Mouse (Mus musculus): Measurements from ENCODE around the gene Lpp. TPM values are rescaled to one million over a fixed set of nuclear protein-coding genes. Genes with fewer than 3 reads are reported as not detected.
A peak's percentile ranks its signal among the peaks of the same experiment; 100 is the strongest.

Lpp gene
- polyA plus RNA-seq, 1 experiment from 2014 or later, result 63.0 TPM

GRCm38 (mm10) chr16:24875661-24876060 is 482.4 kb downstream of the Lpp start:
- 74% methylated on average over 1 of the region's 1 CpGs for WGBS
- no peaks in the 10 kb centered on the region for H3K9me3 ChIP-seq
- no peak overlapping the region for H3K4me3 ChIP-seq (replicated peaks)
- H3K4me1 ChIP-seq (replicated peaks), result no peaks in the 10 kb centered on the region
- H3K27me3 ChIP-seq (replicated peaks), result no peaks in the 10 kb centered on the region
- no peak overlapping the region for H3K4me2 ChIP-seq (replicated peaks)
- ATAC-seq, result no peak
- no peak overlapping the region for H3K27ac ChIP-seq
- H3K36me3 ChIP-seq, result peaks cover 5% of the 10 kb centered on the region; the same call in 1 of the 2 replicates
- no peak overlapping the region for H3K9ac ChIP-seq

- Histone ChIP-seq H3K4me2 (replicated peaks) (no peak overlapping the region), H3K27ac (no peak overlapping the region; the same call in 1 of the 2 replicates), H3K4me3 (replicated peaks) (no peak overlapping the region), H3K36me3 (no peaks in the 10 kb centered on the region), H3K9me3 (no peaks in the 10 kb centered on the region), H3K9ac (no peak overlapping the region), H3K4me1 (replicated peaks) (no peaks in the 10 kb centered on the region), H3K27me3 (replicated peaks) (no peaks in the 10 kb centered on the region)
- WGBS, result 69% methylated on average over 4 of the region's 4 CpGs
- peak; percentile 64 for ATAC-seq
Measured at GRCm38 (mm10) chr16:24878977-24879376, 485.7 kb downstream of the Lpp start.

GRCm38 (mm10) chr16:24880698-24881097 is 487.4 kb downstream of the Lpp start:
- Histone ChIP-seq H3K36me3 (no peaks in the 10 kb centered on the region), H3K27ac (no peak overlapping the region), H3K4me1 (replicated peaks) (no peaks in the 10 kb centered on the region), H3K9ac (no peak overlapping the region), H3K4me3 (replicated peaks) (no peak overlapping the region), H3K27me3 (replicated peaks) (no peaks in the 10 kb centered on the region), H3K4me2 (replicated peaks) (no peak overlapping the region), H3K9me3 (no peaks in the 10 kb centered on the region)
- 70% methylated on average over 8 of the region's 8 CpGs for WGBS
- no peak for ATAC-seq

GRCm38 (mm10) chr16:24881981-24882775 is 488.9 kb downstream of the Lpp start:
- H3K9me3 ChIP-seq, result no peaks in the 10 kb centered on the region
- peak; percentile 89 for ATAC-seq
- H3K27ac ChIP-seq, result no peak overlapping the region
- no peak overlapping the region for H3K9ac ChIP-seq
- 61% methylated on average over 3 of the region's 3 CpGs for WGBS
- H3K4me1 ChIP-seq (replicated peaks), result no peaks in the 10 kb centered on the region
- no peak overlapping the region for H3K4me3 ChIP-seq (replicated peaks)
- H3K4me2 ChIP-seq (replicated peaks), result no peak overlapping the region
- no peaks in the 10 kb centered on the region for H3K36me3 ChIP-seq
- H3K27me3 ChIP-seq (replicated peaks), result no peaks in the 10 kb centered on the region

GRCm38 (mm10) chr16:24884017-24884416 is 490.7 kb downstream of the Lpp start:
- Histone ChIP-seq H3K9me3 (no peaks in the 10 kb centered on the region), H3K27me3 (replicated peaks) (no peaks in the 10 kb centered on the region), H3K4me3 (replicated peaks) (no peak overlapping the region), H3K36me3 (no peaks in the 10 kb centered on the region), H3K27ac (no peak overlapping the region), H3K4me1 (replicated peaks) (no peaks in the 10 kb centered on the region), H3K9ac (no peak overlapping the region), H3K4me2 (replicated peaks) (no peak overlapping the region)
- no peak for ATAC-seq

- Histone ChIP-seq H3K4me3 (replicated peaks) (no peak overlapping the region), H3K36me3 (no peaks in the 10 kb centered on the region), H3K4me1 (replicated peaks) (no peaks in the 10 kb centered on the region), H3K9me3 (no peaks in the 10 kb centered on the region), H3K27me3 (replicated peaks) (no peaks in the 10 kb centered on the region), H3K9ac (no peak overlapping the region), H3K4me2 (replicated peaks) (no peak overlapping the region), H3K27ac (no peak overlapping the region)
- 45% methylated on average over 3 of the region's 3 CpGs for WGBS
- no peak for ATAC-seq
Measured at GRCm38 (mm10) chr16:24886346-24886745, 493.0 kb downstream of the Lpp start.

GRCm38 (mm10) chr16:24886943-24887342 is 493.6 kb downstream of the Lpp start:
- no peak overlapping the region for H3K9ac ChIP-seq
- H3K27ac ChIP-seq, result no peak overlapping the region

GRCm38 (mm10) chr16:24891453-24891852 is 498.1 kb downstream of the Lpp start:
- no peaks in the 10 kb centered on the region for H3K4me1 ChIP-seq (replicated peaks)
- ATAC-seq, result no peak; the same call in 1 of the 2 replicates
- H3K27ac ChIP-seq, result no peak overlapping the region

More at GRCm38 (mm10) chr16:24886943-24887342, 493.6 kb downstream of the Lpp start:
- Histone ChIP-seq H3K27me3 (replicated peaks) (no peaks in the 10 kb centered on the region), H3K4me3 (replicated peaks) (no peak overlapping the region), H3K36me3 (no peaks in the 10 kb centered on the region), H3K4me2 (replicated peaks) (no peak overlapping the region), H3K9me3 (no peaks in the 10 kb centered on the region), H3K4me1 (replicated peaks) (no peaks in the 10 kb centered on the region)
- ATAC-seq, result no peak
- 54% methylated on average over 7 of the region's 7 CpGs for WGBS

GRCm38 (mm10) chr16:24895160-24895559 is 501.9 kb downstream of the Lpp start:
- Histone ChIP-seq H3K9ac (no peak overlapping the region), H3K9me3 (no peaks in the 10 kb centered on the region)

More at GRCm38 (mm10) chr16:24891453-24891852, 498.1 kb downstream of the Lpp start:
- Histone ChIP-seq H3K9me3 (no peaks in the 10 kb centered on the region), H3K27me3 (replicated peaks) (no peaks in the 10 kb centered on the region), H3K4me2 (replicated peaks) (no peak overlapping the region), H3K4me3 (replicated peaks) (no peak overlapping the region), H3K36me3 (no peaks in the 10 kb centered on the region), H3K9ac (no peak overlapping the region)
- WGBS, result 46% methylated on average over 6 of the region's 6 CpGs

GRCm38 (mm10) chr16:24897641-24898040 is 504.3 kb downstream of the Lpp start:
- WGBS, result 33% methylated on average over 3 of the region's 3 CpGs
- ATAC-seq, result 0 out of 2 replicates have a peak, but pooled peaks have one; percentile 19
- Histone ChIP-seq H3K4me1 (replicated peaks) (peaks cover 3% of the 10 kb centered on the region; the same call in 1 of the 2 replicates), H3K9me3 (no peaks in the 10 kb centered on the region), H3K4me2 (replicated peaks) (no peak overlapping the region), H3K36me3 (no peaks in the 10 kb centered on the region), H3K27me3 (replicated peaks) (no peaks in the 10 kb centered on the region), H3K9ac (no peak overlapping the region), H3K27ac (no peak overlapping the region), H3K4me3 (replicated peaks) (no peak overlapping the region)

More at GRCm38 (mm10) chr16:24895160-24895559, 501.9 kb downstream of the Lpp start:
- no peak overlapping the region for H3K27ac ChIP-seq
- H3K4me2 ChIP-seq (replicated peaks), result no peak overlapping the region
- H3K4me1 ChIP-seq (replicated peaks), result 0 out of 2 replicates have a peak, but pooled peaks cover 2% of the 10 kb centered on the region
- H3K27me3 ChIP-seq (replicated peaks), result no peaks in the 10 kb centered on the region
- H3K36me3 ChIP-seq, result no peaks in the 10 kb centered on the region
- no peak for ATAC-seq
- WGBS, result 81% methylated on average over 5 of the region's 5 CpGs
- H3K4me3 ChIP-seq (replicated peaks), result no peak overlapping the region

GRCm38 (mm10) chr16:24900241-24900796 is 507.0 kb downstream of the Lpp start:
- Histone ChIP-seq H3K9ac (no peak overlapping the region), H3K27me3 (replicated peaks) (no peaks in the 10 kb centered on the region), H3K36me3 (no peaks in the 10 kb centered on the region), H3K4me1 (replicated peaks) (peaks cover 3% of the 10 kb centered on the region; the same call in 1 of the 2 replicates), H3K4me3 (replicated peaks) (no peak overlapping the region), H3K9me3 (no peaks in the 10 kb centered on the region), H3K27ac (no peak overlapping the region), H3K4me2 (replicated peaks) (no peak overlapping the region)
- ATAC-seq, result no peak
- 31% methylated on average over 2 of the region's 2 CpGs for WGBS

- ATAC-seq, result peak; percentile 64
- no peak overlapping the region for H3K27ac ChIP-seq
Measured at GRCm38 (mm10) chr16:24901139-24901859, 508.0 kb downstream of the Lpp start.

More at GRCm38 (mm10) chr16:24901139-24901859, 508.0 kb downstream of the Lpp start:
- 38% methylated on average over 6 of the region's 6 CpGs for WGBS
- Histone ChIP-seq H3K4me2 (replicated peaks) (no peak overlapping the region), H3K4me1 (replicated peaks) (peaks cover 3% of the 10 kb centered on the region; the same call in 1 of the 2 replicates), H3K9ac (no peak overlapping the region), H3K27me3 (replicated peaks) (no peaks in the 10 kb centered on the region), H3K36me3 (no peaks in the 10 kb centered on the region), H3K9me3 (no peaks in the 10 kb centered on the region), H3K4me3 (replicated peaks) (no peak overlapping the region)
